Mouse (Mus musculus): ENCODE data around the gene Evi2a. TPM values are rescaled to one million over a fixed set of nuclear protein-coding genes. Genes with fewer than 3 reads are reported as not detected.

Gene Evi2a
- total RNA-seq, 2 experiments from 2014 or later = 2.2 to 2.8 TPM

DNA sequence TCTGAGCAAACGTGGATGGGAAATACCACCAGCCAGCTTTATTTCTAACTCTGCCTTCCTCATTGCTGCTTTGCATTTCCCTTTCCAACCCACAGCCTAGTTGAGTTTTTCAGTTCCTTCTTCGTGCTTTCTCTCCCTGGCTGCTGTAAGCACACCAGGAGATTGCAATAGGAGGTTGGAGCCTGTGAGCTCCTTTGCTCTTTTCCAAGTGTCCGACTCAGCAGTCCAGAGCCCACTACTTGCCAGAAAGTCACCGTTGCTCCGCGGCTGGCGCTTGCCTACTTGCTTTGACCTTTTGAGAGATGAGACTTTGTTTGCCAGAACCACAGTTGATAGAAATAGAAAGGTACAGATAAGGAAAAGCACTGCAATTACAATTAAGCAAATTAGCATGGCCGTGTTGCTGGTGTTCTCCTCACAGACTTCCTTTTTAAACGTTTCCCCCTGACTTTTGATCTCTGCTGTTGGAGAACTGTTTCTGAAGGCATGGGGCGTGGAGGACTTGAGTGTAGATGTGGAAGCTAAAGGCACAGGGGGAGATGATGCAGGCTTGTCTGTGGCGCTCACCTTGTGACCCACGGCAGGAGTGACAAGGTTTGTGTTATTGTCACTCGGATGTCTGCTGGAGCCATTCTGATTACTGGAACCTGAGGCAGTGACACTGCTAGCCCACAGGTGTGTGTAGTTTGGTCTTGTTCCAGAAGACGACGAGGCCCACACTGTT is 3.2 kb downstream of the Evi2a start:
- no peak for DNase-seq (ENCODE audit: low spot score in 2 of 2)

DNA sequence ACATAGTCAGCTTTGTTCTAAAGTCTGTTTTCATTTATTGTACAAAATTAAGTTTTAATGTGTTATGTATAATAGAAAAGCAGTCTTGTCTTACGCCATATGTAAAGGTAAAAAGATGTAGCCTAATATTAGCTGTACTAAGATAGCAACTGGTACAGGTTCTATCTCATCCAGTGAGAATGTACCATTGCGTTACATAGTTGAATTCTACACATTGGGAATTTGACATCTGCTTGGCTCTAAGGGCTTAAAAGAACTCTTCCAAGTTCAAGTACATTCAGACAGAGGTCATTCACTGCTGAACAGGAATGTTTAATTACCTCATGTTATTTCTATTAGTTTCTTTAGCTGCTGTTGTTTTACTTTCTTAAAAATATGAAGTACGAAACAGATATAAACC is 3.9 kb downstream of the Evi2a start:
- no peak for DNase-seq (ENCODE audit: low spot score in 2 of 2)

DNA sequence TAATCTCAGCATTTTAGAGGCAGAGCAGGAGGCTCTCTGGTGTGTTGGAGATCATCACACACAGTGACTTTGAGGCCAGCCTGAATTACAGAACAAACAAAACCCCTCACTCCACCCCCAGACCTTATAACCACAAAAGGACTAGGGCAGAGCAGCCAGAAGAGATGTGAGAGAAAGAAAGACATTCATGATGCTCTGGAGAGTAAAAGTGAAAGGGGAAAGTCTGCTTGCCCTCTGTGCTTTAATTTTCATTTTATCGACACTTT is 6.2 kb downstream of the Evi2a start:
- no peak for DNase-seq (ENCODE audit: low spot score in 2 of 2)

DNA sequence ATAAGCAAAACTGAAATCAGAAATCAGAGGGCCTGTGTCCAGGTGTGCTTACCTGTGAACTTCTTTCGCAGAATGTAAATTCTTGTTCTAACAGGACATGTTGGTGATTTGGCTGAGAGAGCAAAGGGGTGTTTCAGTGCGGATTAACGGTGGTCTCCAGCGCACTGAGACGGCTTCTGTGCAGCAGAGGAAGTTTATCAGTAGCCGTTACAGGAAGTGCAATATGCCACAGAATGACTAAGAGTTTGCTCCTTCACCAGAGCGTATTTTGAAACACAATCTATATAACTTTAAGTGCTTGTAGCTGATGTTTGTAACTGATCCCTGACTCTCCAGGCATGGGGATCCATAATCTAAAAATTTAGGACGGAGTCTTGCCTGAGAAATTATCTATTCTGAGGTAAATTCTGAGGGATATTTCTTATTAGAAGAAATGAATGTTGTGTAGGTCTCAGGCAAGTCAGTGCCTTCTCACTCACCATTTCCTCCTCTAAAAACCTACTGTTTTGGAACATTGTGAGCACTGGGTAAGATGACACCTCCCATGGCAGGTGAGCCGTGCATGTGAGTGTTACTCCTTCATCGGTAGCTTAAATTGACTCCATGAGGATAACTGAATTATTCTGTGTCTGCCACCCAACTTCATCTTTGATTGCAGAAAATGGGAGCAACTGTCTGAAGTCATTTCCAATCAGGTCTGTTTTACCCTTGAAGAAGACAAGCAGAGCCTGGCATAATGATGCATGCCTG is 6.7 kb downstream of the Evi2a start, which contains the start of gene Evi2b:
Gene Evi2b, minus strand, starts transcription at position 203 of the 750 bp plus-strand sequence.
- DNase-seq (ENCODE audit: low spot score in 2 of 2) = no peak

DNA sequence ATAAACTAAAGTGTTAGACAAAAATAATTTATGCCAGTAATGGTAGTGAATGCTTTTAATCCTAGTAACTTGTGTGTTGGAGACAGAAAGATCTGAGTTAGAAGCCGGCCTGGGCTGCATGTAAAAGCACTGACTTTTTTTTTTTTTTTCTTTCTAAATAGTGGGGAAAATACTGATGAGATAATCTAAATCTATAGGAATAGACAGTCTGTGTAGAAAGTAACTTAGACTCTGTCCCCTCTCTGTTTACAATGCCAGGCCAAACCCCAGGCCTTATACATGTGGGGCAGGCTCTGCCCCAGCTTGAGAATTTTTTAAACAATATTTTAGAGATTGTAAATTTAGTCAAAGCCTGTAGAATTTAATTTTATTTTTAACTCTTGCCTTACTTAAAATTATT is 7.5 kb downstream of the Evi2a start:
- DNase-seq (ENCODE audit: low spot score in 2 of 2) = no peak

DNA sequence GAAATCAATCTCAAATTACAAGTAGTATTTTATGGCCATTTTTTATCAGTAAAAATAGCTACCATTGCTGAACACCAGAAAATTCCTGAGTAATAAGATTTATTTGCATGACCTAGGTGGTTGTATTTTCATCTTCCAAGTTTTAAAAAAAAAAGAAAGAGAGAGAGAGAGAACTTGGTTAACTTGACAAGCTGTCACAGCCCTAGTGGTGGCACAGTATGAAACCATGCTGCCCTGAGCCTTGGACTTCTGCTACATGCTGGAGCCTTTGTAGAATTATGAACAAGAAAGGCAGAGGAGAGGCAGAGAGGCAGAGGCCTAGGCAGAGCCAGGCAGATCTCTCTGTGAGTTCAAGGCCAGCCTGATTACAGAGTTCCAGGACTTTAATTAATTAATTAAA is 8.5 kb downstream of the Evi2a start:
- DNase-seq (ENCODE audit: low spot score in 2 of 2) = no peak

DNA sequence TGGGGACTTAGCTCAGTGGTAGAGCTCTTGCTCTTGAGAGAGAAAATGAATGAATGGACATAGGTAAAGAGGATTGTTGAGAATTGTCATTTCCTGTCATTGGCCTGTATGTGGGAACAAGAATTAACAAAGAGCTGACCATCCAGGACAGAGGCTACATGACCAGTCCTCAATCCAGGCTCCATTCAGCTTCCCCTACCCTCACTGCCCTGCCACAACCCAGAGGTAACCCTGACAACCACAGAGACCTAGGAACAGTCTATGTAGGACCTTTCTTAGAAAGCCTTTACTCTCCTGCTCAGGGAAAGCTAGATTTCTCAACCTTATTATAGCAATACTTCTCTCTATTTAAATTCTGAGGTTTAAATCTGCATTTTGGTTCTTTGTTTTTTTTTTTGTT is 9.6 kb downstream of the Evi2a start:
- DNase-seq (ENCODE audit: low spot score in 2 of 2) = no peak

DNA sequence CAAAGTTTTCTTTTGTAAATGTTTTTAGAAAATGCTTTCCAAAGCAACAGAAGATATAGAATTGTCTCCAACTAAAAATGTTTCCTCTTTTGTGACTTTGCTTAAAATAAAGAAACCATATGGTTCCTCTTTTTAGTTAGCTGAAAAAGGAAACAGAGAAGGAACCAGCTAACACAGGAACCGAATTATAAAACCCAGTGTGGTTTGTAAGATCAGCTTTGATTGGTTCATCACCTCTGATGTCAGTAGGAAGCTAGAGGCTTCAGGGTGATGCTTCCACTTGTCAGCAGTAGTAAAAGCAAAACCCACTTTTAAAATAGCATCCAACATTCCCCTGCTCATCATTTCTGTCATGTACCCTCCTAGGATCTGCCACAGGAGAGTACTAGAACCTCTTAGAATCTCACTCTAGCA is 10.5 kb downstream of the Evi2a start:
- DNase-seq (ENCODE audit: low spot score in 2 of 2) = no peak

DNA sequence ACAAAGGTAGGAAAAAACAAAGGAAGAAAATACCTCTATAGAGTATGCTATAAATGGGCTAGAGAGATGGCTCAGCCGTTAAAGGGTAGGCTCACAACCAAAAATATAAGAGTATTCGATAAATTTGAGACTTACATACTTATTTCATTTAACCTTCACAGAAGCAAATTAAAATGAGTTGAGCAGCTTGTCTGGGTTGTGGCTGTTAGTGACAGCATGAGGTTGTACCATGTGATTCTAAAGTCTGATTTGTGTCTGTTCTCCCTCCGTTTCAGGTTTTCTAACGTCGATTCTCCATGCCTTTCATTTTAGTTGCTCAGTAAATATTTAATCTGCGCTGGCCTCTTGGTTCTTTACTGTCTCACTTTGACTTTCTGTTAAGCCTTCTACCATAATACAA is 11.1 kb downstream of the Evi2a start:
- DNase-seq (ENCODE audit: low spot score in 2 of 2) = no peak

DNA sequence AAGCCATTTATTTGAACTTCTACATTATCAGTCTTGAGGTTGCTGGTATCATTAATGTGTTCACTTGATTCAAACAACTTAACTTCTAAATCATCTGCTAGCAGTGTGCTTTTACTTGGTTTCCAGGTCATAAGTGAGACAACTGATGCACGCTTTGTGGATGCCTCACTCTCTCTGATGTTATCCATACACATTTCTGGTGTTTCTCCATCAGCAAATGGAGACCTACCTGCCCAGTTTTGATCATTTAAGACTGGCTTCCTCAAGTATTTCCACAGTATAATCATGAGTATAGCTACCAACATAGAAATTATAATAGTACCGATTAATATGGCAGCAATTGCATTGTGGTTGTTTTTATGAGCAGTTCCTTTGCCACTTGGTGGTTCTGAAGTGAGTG is 14.6 kb downstream of the Evi2a start:
- DNase-seq (ENCODE audit: low spot score in 2 of 2) = no peak

DNA sequence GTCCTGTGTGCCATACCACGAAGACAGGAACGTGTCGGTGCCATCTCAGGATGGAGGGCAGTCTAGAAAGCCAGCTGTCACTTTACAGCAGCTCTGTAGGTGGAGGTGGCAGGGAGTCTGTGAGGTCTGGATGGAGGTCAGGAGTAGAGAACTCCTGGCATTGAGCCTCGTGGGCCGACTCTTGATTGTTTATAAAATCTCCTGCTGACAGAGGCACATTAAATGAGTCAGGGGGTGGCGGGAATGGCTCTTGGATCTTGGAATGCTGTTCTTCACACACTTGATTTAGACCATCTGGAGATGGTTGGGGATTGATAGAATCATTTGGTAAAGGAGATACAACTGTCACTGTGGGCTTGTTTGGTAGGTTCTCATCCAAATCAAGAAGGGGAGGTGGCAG is 15.1 kb downstream of the Evi2a start:
- DNase-seq (ENCODE audit: low spot score in 2 of 2) = no peak

DNA sequence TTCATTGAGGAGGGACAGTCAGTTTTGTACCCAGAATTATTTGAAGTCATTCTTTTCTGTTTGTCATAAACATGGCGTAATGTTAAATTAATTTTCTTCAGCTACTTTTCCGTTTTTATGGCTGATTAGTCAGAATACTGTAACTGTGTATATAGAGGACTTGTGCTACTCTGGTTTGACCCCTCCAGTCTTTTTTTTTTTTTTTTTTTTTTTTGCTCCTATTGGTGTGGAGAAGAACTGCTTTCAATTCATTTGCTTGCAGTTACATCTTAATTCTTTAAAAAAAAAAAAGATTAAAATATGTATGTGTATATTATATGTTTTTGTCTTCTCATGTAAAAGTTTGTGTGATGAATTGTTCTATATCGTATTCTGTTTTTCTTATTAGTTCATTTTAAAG is 18.4 kb downstream of the Evi2a start:
- DNase-seq (ENCODE audit: low spot score in 2 of 2) = no peak

DNA sequence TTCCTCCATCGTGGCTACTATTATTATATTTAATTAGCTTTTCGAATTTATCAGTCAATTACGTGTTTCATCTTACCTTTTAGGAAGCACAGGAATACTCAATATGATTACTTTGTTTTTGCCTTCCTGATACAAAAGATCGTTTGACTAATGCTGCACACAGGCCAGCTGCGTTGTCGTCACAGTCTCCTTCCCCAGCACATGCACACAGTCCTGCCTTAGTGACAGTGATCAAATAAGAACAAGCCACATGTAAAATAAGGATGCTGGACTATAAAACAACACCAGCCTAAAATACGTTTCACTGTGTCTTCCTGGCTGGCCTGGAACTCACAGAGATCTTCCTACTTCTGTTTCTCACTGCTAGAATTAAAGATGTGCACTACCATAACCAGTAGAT is 25.9 kb downstream of the Evi2a start:
- DNase-seq (ENCODE audit: low spot score in 2 of 2) = no peak

DNA sequence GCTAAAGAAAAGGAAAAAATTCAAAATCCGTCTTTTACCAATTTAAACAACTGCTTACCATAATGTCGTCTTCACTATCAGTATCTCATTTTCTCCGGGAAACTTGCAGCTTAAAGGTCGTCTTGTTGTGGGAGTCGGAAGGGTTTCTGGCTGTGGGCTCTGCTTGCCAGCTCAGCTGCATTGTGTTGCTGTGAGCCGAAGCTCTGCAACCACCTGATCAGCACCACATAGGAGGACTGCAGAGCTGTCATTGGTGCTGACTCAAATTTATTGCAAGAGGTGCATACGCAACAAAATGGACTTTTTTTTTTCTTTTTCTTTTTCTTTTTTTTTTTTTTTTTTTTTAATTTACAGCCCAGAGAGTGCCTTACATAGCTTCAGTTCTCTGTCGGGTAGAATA is 26.6 kb downstream of the Evi2a start, which contains the start of gene Omg:
Gene Omg, minus strand, starts transcription at position 240 of the 400 bp plus-strand sequence.
- no peak for DNase-seq (ENCODE audit: low spot score in 2 of 2)

DNA sequence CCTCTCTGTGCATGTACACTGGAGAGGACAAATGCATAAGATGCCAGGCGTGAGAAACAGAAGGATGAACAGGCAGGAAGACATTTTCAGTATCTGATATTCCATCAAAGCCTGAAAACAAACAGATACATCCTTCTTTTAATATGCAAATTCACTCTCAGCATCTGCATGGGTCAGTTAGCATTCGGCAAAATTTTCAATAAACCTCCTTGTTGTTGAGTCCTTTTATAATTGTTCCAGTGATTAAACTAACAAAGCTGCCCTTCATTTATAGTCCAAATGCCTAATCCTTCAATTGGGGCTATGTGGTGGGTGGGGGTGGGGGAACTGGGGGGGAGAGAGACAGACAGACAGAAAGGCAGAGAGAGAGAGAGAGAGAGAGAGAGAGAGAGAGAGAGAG is 27.5 kb downstream of the Evi2a start:
- DNase-seq (ENCODE audit: low spot score in 2 of 2) = no peak

DNA sequence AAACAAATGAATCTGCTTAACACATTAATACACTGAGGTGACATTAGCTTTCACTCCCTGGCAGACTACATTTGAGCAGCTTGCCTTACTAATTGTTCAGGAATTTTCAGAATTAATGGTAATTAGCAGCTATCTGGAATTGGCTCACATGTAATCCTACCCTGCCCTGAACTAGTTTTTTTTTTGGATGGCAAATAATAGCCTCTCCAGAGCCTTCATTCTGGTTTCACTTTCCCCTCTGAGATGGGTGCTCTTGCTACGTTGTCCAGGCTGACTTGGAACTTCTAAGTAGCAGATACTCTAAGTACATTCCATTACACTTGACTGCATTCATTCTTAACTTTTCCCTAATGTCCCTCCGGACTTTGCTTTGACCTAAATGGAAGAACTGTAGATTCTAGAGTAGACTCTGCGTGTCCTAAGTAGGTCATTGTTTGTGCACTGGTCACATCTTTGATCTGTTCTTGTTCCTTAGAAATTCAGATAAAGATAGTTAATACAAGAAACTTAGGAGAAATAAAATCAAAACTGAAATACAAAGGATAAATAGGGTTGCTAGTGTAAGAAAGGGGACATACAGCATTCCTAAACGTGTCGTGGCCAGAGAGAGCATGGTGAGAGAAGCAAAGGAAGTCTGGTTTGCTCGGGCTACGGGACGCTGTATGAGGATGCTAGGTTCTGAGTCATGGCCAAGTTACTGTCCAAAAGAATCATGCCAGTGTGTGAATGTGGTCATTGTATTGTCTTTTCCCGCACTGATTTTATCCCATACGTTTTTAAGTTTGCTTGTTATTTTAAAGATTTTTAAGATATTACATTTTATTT is 35.2 kb downstream of the Evi2a start:
- no peak for DNase-seq (ENCODE audit: low spot score in 2 of 2)

DNA sequence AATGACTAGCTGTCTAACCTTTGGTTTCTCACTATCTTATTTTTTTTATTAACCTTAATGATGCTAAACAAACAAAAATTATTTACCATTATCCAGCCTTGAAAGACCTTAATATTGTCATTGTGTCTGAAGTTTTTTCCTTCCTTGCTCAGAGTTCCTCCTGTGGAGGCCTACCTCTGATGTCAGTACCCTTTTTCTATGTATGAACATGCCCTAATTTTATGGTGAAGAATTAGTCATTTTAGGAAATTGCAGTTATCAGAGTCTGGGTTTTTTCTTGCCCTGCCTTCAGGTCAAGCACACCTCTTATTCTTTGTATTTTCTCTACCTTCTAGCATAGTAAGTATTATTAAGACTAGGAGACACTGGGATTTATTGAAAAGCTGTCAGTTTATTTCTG is 45.7 kb downstream of the Evi2a start:
- DNase-seq (ENCODE audit: low spot score in 2 of 2) = no peak

DNA sequence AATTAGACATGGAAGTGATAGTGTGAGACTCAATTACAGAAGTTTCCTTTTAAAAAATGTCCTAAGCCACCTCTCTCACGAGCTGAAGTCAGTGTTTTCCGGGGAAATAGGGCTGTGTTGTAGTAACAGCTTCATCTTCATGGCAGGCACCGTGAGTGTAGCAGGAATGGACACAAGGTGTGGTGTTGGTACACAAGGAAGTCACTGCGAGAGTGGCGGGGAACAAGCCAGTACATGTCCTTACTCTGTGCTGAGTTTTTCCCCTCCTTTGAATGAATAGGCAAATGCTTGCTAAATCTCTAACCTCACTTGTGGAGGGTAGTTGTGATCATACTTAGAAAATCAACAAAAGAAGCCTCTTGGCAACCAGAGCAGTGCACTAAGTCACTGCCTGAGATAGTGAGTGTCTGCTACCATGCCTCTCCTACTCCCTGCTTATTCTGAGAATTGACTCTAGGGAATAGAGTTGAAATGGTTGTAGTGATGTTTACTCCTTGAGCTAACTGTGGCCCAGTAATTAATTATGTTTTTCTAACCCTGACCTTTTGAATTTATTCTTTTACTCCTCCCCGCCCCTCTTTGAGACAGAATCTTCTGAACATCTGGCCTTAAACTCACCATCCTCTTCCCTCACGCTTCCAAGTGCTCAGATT is 46.4 kb downstream of the Evi2a start:
- no peak for DNase-seq (ENCODE audit: low spot score in 2 of 2)

DNA sequence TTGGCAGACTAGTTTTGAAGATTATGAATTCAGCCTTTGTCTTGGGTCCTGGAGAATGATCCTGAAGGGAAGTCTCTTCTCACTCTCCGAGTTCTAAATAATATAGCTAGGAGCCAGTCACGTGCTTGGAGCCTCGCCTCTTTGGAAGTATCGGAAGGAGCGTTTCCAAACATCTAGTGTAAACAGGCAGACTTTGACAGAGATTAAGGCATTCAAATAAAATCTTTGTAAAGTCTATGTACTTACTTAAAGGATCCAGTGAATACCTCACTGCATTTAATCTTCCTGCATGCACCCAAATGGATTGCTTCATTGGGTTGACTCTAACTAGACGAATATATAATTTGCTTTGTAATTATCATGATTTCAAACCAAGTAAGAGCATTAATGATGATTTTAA is 47.0 kb downstream of the Evi2a start:
- no peak for DNase-seq (ENCODE audit: low spot score in 2 of 2)

Measured in adrenal gland, postnatal 4 days (tissue).